Mouse (Mus musculus) intestine, embryonic 16.5 days (tissue): ENCODE data around the gene Gm20388. TPM values are rescaled to one million over a fixed set of nuclear protein-coding genes. Genes with fewer than 3 reads are reported as not detected.

Experiments used
- ATAC-seq: fragments of 200-750 bp; cut with Nextera tagmentation; 2 replicates; pipeline ENCODE4 v1.8.0; 2017; ENCODE audit warnings: moderate TSS enrichment, moderate library complexity
- H3K27ac ChIP-seq: fragments of 300-500 bp; sonication (generic); 2 replicates; pipeline ENCODE4 v1.5.1; 2014; ENCODE audit warnings: mild to moderate bottlenecking, low read length
- H3K27me3 ChIP-seq: fragments of 300-500 bp; sonication (generic); replicated peaks from 2 replicates; pipeline ENCODE4 v1.6.1; 2014; ENCODE audit warnings: low read length, control low read depth, mixed read lengths; ENCODE audit not compliant: control insufficient read depth, insufficient read depth
- H3K36me3 ChIP-seq: fragments of 300-500 bp; sonication (generic); 2 replicates; pipeline ENCODE4 v1.6.1; 2014; ENCODE audit warnings: low read length, control low read depth; ENCODE audit not compliant: control insufficient read depth, insufficient read depth
- H3K4me1 ChIP-seq: fragments of 300-500 bp; sonication (generic); 2 replicates; pipeline ENCODE4 v1.6.1; 2014; ENCODE audit warnings: low read length, control low read depth, mixed read lengths; ENCODE audit not compliant: control insufficient read depth, insufficient read depth
- H3K4me2 ChIP-seq: fragments of 300-500 bp; sonication (generic); 2 replicates; pipeline ENCODE4 v1.6.1; 2014; ENCODE audit warnings: low read depth, low read length, control low read depth
- H3K4me3 ChIP-seq: fragments of 300-500 bp; sonication (generic); 2 replicates; pipeline ENCODE4 v1.5.1; 2014; ENCODE audit warnings: mild to moderate bottlenecking, low read length
- H3K9ac ChIP-seq: fragments of 300-500 bp; sonication (generic); 2 replicates; pipeline ENCODE4 v1.6.1; 2014; ENCODE audit warnings: low read depth, low read length
- H3K9me3 ChIP-seq: fragments of 300-500 bp; sonication (generic); 2 replicates; pipeline ENCODE4 v1.6.1; 2016; ENCODE audit warnings: low read length, control low read depth; ENCODE audit not compliant: control insufficient read depth
- WGBS: fragments of 180-500 bp; shearing (Covaris S2); extraction: QIAGEN DNeasy Blood & Tissue Kit; methylation state at CpG from one replicate; pipeline ENCODE4 v1.1.7; 2014; 5-methylcytosine and 5-hydroxymethylcytosine counted together
- polyA plus RNA-seq: library from polyadenylated mRNA; unstranded; fragments of >200 nt; fragmentation: Nextera tagmentation; extraction: Ambion mirVana; gene quantifications from 2 replicates; pipeline ENCODE4 v1.2.1, GENCODE M21; 2015

Gene Gm20388
- polyA plus RNA-seq, 1 experiment from 2014 or later: 5.8 TPM

GRCm38 (mm10) chr8:120079361-120079760, 168.7 kb downstream of the Gm20388 start:
- H3K27ac ChIP-seq: no peak overlapping the region
- H3K9ac ChIP-seq: no peak overlapping the region
- 0 out of 2 replicates have a peak, but pooled peaks cover 5% of the 10 kb centered on the region for H3K36me3 ChIP-seq
- WGBS: 61% methylated on average over 5 of the region's 5 CpGs
- no peak overlapping the region for H3K4me2 ChIP-seq
- no peaks in the 10 kb centered on the region for H3K4me1 ChIP-seq
- no peaks in the 10 kb centered on the region for H3K27me3 ChIP-seq
- H3K9me3 ChIP-seq: no peaks in the 10 kb centered on the region
- no peak overlapping the region for H3K4me3 ChIP-seq
- ATAC-seq: no peak

DNA sequence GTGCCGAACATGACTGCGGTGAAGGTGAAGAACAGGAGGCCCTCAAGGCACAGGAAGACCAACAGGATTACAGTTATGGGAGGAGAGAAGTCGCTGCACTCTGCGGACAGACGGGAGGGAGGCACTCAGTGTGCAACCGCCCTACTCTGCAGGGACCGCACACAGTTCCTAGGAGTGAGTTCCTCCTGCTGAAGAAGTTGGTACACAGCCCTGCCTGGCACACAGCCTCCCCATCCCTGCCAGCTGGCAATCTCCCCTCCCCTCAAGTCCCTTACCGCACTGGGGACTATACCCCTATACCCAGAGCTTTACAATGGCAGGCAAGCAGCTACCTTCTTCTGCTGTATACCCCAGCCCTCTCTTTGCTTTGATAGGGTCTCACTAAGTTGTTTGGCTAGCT, 172.6 kb downstream of the Gm20388 start:
- H3K4me1 ChIP-seq: no peaks in the 10 kb centered on the region
- 96% methylated on average over 8 of the region's 8 CpGs for WGBS
- H3K27me3 ChIP-seq: no peaks in the 10 kb centered on the region
- H3K4me2 ChIP-seq: no peak overlapping the region
- no peaks in the 10 kb centered on the region for H3K9me3 ChIP-seq
- ATAC-seq: no peak
- H3K27ac ChIP-seq: no peak overlapping the region
- peaks cover 19% of the 10 kb centered on the region for H3K36me3 ChIP-seq
- no peak overlapping the region for H3K9ac ChIP-seq
- no peak overlapping the region for H3K4me3 ChIP-seq

GRCm38 (mm10) chr8:120084783-120085182, 174.1 kb downstream of the Gm20388 start:
- Histone ChIP-seq H3K4me1 (no peaks in the 10 kb centered on the region), H3K9ac (no peak overlapping the region), H3K27me3 (no peaks in the 10 kb centered on the region), H3K4me3 (no peak overlapping the region), H3K9me3 (no peaks in the 10 kb centered on the region), H3K4me2 (no peak overlapping the region), H3K27ac (no peak overlapping the region), H3K36me3 (peaks cover 19% of the 10 kb centered on the region)
- ATAC-seq: no peak
- WGBS: 88% methylated on average over 8 of the region's 8 CpGs

GRCm38 (mm10) chr8:120089511-120089910, 178.9 kb downstream of the Gm20388 start:
- H3K27me3 ChIP-seq: no peaks in the 10 kb centered on the region
- peak; percentile 45; the same call in 1 of the 2 replicates for ATAC-seq
- no peak overlapping the region for H3K4me3 ChIP-seq
- H3K36me3 ChIP-seq: peaks cover 26% of the 10 kb centered on the region
- 48% methylated on average over 7 of the region's 7 CpGs for WGBS
- H3K4me1 ChIP-seq: peaks cover 8% of the 10 kb centered on the region; the same call in 1 of the 2 replicates
- no peaks in the 10 kb centered on the region for H3K9me3 ChIP-seq
- no peak overlapping the region for H3K4me2 ChIP-seq
- no peak overlapping the region for H3K9ac ChIP-seq
- no peak overlapping the region for H3K27ac ChIP-seq

GRCm38 (mm10) chr8:120091032-120091431, 180.4 kb downstream of the Gm20388 start:
- ATAC-seq: no peak
- 91% methylated on average over 3 of the region's 3 CpGs for WGBS
- no peak overlapping the region for H3K27ac ChIP-seq
- H3K4me2 ChIP-seq: no peak overlapping the region
- no peaks in the 10 kb centered on the region for H3K27me3 ChIP-seq
- peaks cover 21% of the 10 kb centered on the region for H3K36me3 ChIP-seq
- H3K9me3 ChIP-seq: no peaks in the 10 kb centered on the region
- peaks cover 22% of the 10 kb centered on the region for H3K4me1 ChIP-seq
- H3K4me3 ChIP-seq: no peak overlapping the region
- no peak overlapping the region for H3K9ac ChIP-seq

DNA sequence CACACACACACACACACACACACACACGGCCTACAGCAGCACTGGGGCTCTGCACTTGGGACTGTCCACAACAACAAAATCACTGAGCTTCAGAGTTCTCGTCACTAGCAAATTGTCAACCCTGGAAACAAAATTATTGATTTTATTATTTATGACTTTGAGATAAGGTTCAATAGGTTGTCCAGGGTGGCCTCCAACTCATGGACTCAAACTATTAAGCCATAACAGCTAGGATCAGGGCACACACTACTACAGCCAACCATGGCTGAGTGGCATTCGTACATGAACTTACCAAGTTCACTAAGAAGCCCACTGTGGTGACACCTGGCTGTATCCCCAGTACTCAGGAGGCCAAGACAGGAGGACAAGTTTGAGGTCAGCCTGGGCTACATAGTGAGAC, 182.5 kb downstream of the Gm20388 start:
- H3K4me1 ChIP-seq: peaks cover 35% of the 10 kb centered on the region
- H3K27me3 ChIP-seq: no peaks in the 10 kb centered on the region
- no peak for ATAC-seq
- peaks cover 14% of the 10 kb centered on the region for H3K36me3 ChIP-seq
- no peak overlapping the region for H3K4me2 ChIP-seq
- H3K4me3 ChIP-seq: no peak overlapping the region
- H3K27ac ChIP-seq: no peak overlapping the region
- 76% methylated on average over 3 of the region's 3 CpGs for WGBS
- no peaks in the 10 kb centered on the region for H3K9me3 ChIP-seq
- no peak overlapping the region for H3K9ac ChIP-seq

- no peak; the same call in none of the 2 replicates for ATAC-seq
- Histone ChIP-seq H3K9me3 (no peaks in the 10 kb centered on the region), H3K4me1 (peaks cover 37% of the 10 kb centered on the region), H3K4me3 (no peak overlapping the region), H3K27me3 (no peaks in the 10 kb centered on the region), H3K9ac (peak overlapping the region; percentile 45; the same call in 1 of the 2 replicates), H3K27ac (peak overlapping the region; percentile 77), H3K36me3 (peaks cover 14% of the 10 kb centered on the region), H3K4me2 (peak overlapping the region; percentile 35)
- WGBS: 79% methylated on average over 10 of the region's 10 CpGs
Measured at GRCm38 (mm10) chr8:120094801-120095200, 184.2 kb downstream of the Gm20388 start.

GRCm38 (mm10) chr8:120096486-120096885, 185.8 kb downstream of the Gm20388 start:
- no peaks in the 10 kb centered on the region for H3K27me3 ChIP-seq
- WGBS: 47% methylated on average over 2 of the region's 2 CpGs
- H3K4me2 ChIP-seq: peak overlapping the region; percentile 15; the same call in 1 of the 2 replicates
- no peaks in the 10 kb centered on the region for H3K9me3 ChIP-seq
- peaks cover 14% of the 10 kb centered on the region for H3K36me3 ChIP-seq
- H3K4me3 ChIP-seq: no peak overlapping the region
- H3K27ac ChIP-seq: peak overlapping the region; percentile 77
- peak; percentile 68 for ATAC-seq
- peaks cover 43% of the 10 kb centered on the region for H3K4me1 ChIP-seq
- H3K9ac ChIP-seq: 0 out of 2 replicates have a peak overlapping the region, but pooled peaks have one; percentile 35

DNA sequence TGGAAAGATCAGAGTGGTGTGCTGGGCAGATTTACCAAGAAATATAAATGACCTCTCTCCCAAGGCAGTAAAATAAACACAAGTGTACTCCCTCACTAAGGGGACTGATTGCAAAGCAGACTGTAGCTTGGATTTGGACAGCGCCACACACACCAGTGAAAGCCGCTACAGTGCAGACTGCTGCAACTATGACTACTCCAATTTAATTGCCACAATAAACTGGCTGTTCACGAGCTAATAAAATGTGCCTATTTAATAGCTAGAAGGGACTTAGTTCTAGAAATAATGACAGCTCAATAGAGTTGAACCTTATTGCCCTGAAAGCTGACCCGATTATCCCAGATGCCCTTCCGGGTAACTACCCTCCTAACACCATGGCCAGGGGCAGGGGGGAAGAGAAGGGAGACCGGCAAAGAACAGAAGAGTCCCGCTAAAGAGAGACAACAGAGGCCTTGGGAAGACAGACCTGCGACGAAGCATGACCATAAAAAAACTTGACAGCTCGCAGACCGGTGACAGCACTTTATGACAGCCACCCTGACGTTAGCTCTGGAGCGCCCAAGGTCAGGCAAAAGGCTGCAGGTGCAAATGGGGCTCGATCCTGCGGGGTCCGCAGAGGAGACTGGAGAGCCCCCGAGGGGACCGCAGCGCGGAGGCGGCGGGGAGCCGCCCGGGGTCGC, 189.9 kb downstream of the Gm20388 start:
- peak overlapping the region; percentile 73 for H3K4me2 ChIP-seq
- H3K4me1 ChIP-seq: peaks cover 35% of the 10 kb centered on the region
- WGBS: 2% methylated on average over 25 of the region's 25 CpGs
- no peaks in the 10 kb centered on the region for H3K27me3 ChIP-seq
- H3K9ac ChIP-seq: peak overlapping the region; percentile 89
- peak overlapping the region; percentile 90 for H3K4me3 ChIP-seq
- peak overlapping the region; percentile 95 for H3K27ac ChIP-seq
- no peaks in the 10 kb centered on the region for H3K36me3 ChIP-seq
- H3K9me3 ChIP-seq: no peaks in the 10 kb centered on the region
- peak; percentile 48 for ATAC-seq
